Comparison of ENCODE assay signal across 29 mouse cellular contexts in the genomic region with DNA sequence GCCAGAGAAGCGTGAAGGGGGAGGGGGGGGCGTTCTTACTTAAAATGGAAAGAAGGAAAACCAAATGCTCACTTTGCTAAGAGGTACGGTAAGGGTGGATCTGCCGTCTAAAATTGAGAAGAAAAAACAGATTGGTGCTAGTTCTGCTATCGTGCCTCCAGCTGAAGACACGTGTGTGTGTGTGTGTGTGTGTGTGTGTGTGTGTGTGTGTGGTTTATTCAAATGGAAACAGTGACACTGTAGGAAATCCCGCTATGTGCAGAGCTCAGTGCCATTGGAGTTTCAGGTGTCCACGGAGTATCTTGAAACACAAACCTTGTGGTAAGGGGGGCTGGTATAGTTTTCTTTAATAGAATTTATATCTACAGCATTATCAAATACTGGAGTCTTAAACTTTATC. TPM values are rescaled to one million over a fixed set of nuclear protein-coding genes. Genes with fewer than 3 reads are reported as not detected.
"Had no signal": no experiment of that assay in that cellular context is flagged by ENCODE, and none has a peak within 500 bp of the region (broad histone marks: within the 10 kb centered on the region; RNA-seq: fewer than 3 reads in every experiment).

No protein-coding gene starts in this region.

- H3K4me2 ChIP-seq: embryonic facial prominence, embryonic 12.5 days; embryonic facial prominence, embryonic 13.5 days; embryonic facial prominence, embryonic 15.5 days; forebrain, embryonic 12.5 days; forebrain, embryonic 13.5 days; forebrain, embryonic 15.5 days had no signal

- H3K9me3 ChIP-seq: embryonic facial prominence, embryonic 10.5 days; embryonic facial prominence, embryonic 12.5 days; embryonic facial prominence, embryonic 13.5 days; embryonic facial prominence, embryonic 15.5 days; forebrain, embryonic 10.5 days; forebrain, embryonic 12.5 days; forebrain, embryonic 13.5 days; forebrain, embryonic 15.5 days had no signal

- H3K27me3 ChIP-seq: embryonic facial prominence, embryonic 12.5 days; embryonic facial prominence, embryonic 13.5 days; embryonic facial prominence, embryonic 15.5 days; forebrain, embryonic 12.5 days; forebrain, embryonic 13.5 days; forebrain, embryonic 15.5 days had no signal

- H3K4me1 ChIP-seq: embryonic facial prominence, embryonic 10.5 days; embryonic facial prominence, embryonic 12.5 days; embryonic facial prominence, embryonic 13.5 days; embryonic facial prominence, embryonic 15.5 days; forebrain, embryonic 10.5 days; forebrain, embryonic 12.5 days; forebrain, embryonic 13.5 days; forebrain, embryonic 15.5 days had no signal

- H3K27ac ChIP-seq: embryonic facial prominence, embryonic 10.5 days; embryonic facial prominence, embryonic 12.5 days; embryonic facial prominence, embryonic 13.5 days; embryonic facial prominence, embryonic 15.5 days; forebrain, embryonic 10.5 days; forebrain, embryonic 12.5 days; forebrain, embryonic 13.5 days; forebrain, embryonic 15.5 days; heart, adult 2 months had no signal

- DNase-seq: cerebellum, adult 9-10 months; cerebellum, adult 9-11 months; cerebellum, postnatal 10 days; cerebellum, postnatal 14 days; cerebellum, postnatal 25 days; cerebellum, postnatal 36 days; embryo, embryonic 11 days; forebrain, postnatal 0 days; gastrocnemius, postnatal 10 days; gastrocnemius, postnatal 14 days; gastrocnemius, postnatal 25 days; gastrocnemius, postnatal 36 days; heart, adult 18-20 months; heart, adult 2 months had no signal

- H3K4me3 ChIP-seq: embryonic facial prominence, embryonic 10.5 days; embryonic facial prominence, embryonic 12.5 days; embryonic facial prominence, embryonic 13.5 days; embryonic facial prominence, embryonic 15.5 days; erythroblast, embryonic 14.5 days; forebrain, embryonic 10.5 days; forebrain, embryonic 12.5 days; forebrain, embryonic 13.5 days; forebrain, embryonic 15.5 days; gastrocnemius, adult 2 months; heart, adult 2 months had no signal

- H3K9ac ChIP-seq: embryonic facial prominence, embryonic 12.5 days; embryonic facial prominence, embryonic 13.5 days; embryonic facial prominence, embryonic 15.5 days; forebrain, embryonic 12.5 days; forebrain, embryonic 13.5 days; forebrain, embryonic 15.5 days; forebrain, postnatal 0 days had no signal

RNA-seq across cellular contexts. Expression of gene D6Ertd527e, which starts 50.4 kb away (rescaled TPM):
- total RNA-seq: common myeloid progenitor, adult 5-6 weeks; forebrain, postnatal 0 days; gastrocnemius, adult 18-20 months; gastrocnemius, adult 2 months; gastrocnemius, adult 8-10 months; gastrocnemius, postnatal 14 days; gastrocnemius, postnatal 25 days; gastrocnemius, postnatal 36 days; granulocyte monocyte progenitor cell, adult 5-6 weeks; heart, adult 18-20 months; heart, adult 2 months had no signal
- polyA plus RNA-seq: erythroblast, embryonic 14.5 days; forebrain, embryonic 14.5 days; forebrain, embryonic 15.5 days had no signal
